Mouse (Mus musculus) bone marrow, adult 2 months (tissue): Measurements from ENCODE around the gene Herc4.

Experiments
- CTCF ChIP-seq: fragments of 200-500 bp; IDR thresholded peaks from 2 replicates; pipeline ENCODE4 v1.5.1; 2011; ENCODE audit warnings: low read length, control low read depth; ENCODE audit not compliant: control insufficient read depth, insufficient read depth
- POLR2A ChIP-seq: fragments of 200-500 bp; IDR thresholded peaks from 2 replicates; pipeline ENCODE4 v1.6.1; 2011; ENCODE audit warnings: low read depth, mild to moderate bottlenecking, control low read depth, low read length, borderline replicate concordance; ENCODE audit not compliant: control insufficient read depth

- TF ChIP-seq CTCF (no peak), POLR2A (no peak)
These were observed 2.7 kb upstream of the Herc4 start for GRCm38 (mm10) chr10:63240868-63241271.
